ENCODE assay signal across 8 mouse cellular contexts in genomic region chr10:8240242-8240641, GRCm38 (mm10).
DNase-seq lines count a peak whose midpoint lies in the region; ATAC-seq lines count a peak whose summit lies in the region.

No protein-coding gene starts in this region.

- no peaks in the 10 kb centered on the region for H3K4me1 ChIP-seq in forebrain, embryonic 15.5 days
- no peaks in the 10 kb centered on the region for H3K4me1 ChIP-seq in hindbrain, embryonic 15.5 days (replicated peaks)
- H3K4me1 ChIP-seq in midbrain, embryonic 10.5 days: no peaks in the 10 kb centered on the region

- WGBS in forebrain, embryonic 15.5 days: 10% methylated on average over 3 of the region's 3 CpGs
- 13% methylated on average over 3 of the region's 3 CpGs for WGBS in hindbrain, embryonic 15.5 days
- WGBS in midbrain, embryonic 10.5 days: 19% methylated on average over 3 of the region's 3 CpGs

- H3K4me2 ChIP-seq in forebrain, embryonic 15.5 days (replicated peaks): no peak overlapping the region
- H3K4me2 ChIP-seq in hindbrain, embryonic 15.5 days: no peak overlapping the region

- ATAC-seq in forebrain, embryonic 15.5 days (replicated peaks): peak; percentile 74
- peak; percentile 67 for ATAC-seq in hindbrain, embryonic 15.5 days (ENCODE audit: low FRiP score, low read depth)

- no peaks in the 10 kb centered on the region for H3K36me3 ChIP-seq in forebrain, embryonic 15.5 days
- H3K36me3 ChIP-seq in hindbrain, embryonic 15.5 days: no peaks in the 10 kb centered on the region
- H3K36me3 ChIP-seq in midbrain, embryonic 10.5 days: no peaks in the 10 kb centered on the region

- H3K4me3 ChIP-seq in forebrain, embryonic 15.5 days: no peak overlapping the region
- H3K4me3 ChIP-seq in hindbrain, embryonic 15.5 days: no peak overlapping the region
- no peak overlapping the region for H3K4me3 ChIP-seq in midbrain, embryonic 10.5 days

- H3K9me3 ChIP-seq in forebrain, embryonic 15.5 days: no peaks in the 10 kb centered on the region
- H3K9me3 ChIP-seq in hindbrain, embryonic 15.5 days: no peaks in the 10 kb centered on the region
- H3K9me3 ChIP-seq in midbrain, embryonic 10.5 days (replicated peaks): peaks cover 2% of the 10 kb centered on the region; the same call in 1 of the 2 replicates

- H3K27ac ChIP-seq in forebrain, embryonic 15.5 days (replicated peaks): no peak overlapping the region
- no peak overlapping the region for H3K27ac ChIP-seq in hindbrain, embryonic 15.5 days (replicated peaks)
- no peak overlapping the region for H3K27ac ChIP-seq in midbrain, embryonic 10.5 days (replicated peaks)

- no peaks in the 10 kb centered on the region for H3K27me3 ChIP-seq in forebrain, embryonic 15.5 days
- no peaks in the 10 kb centered on the region for H3K27me3 ChIP-seq in hindbrain, embryonic 15.5 days
- no peaks in the 10 kb centered on the region for H3K27me3 ChIP-seq in midbrain, embryonic 10.5 days (ENCODE audit: low read depth, poor library complexity, severe bottlenecking)

- DNase-seq in MN1 (ENCODE audit: low spot score): peak; percentile 85
- peak; percentile 47 for DNase-seq in c-Kit-positive CD71-positive TER-119-negative erythroid progenitor cells, embryonic 14.5 days (ENCODE audit: low read depth)
- peak; percentile 52 to 55 for DNase-seq in left cerebral cortex, adult 8-10 months (ENCODE audit: low spot score in 2 of 2)
- peak; percentile 71 for DNase-seq in midbrain, embryonic 10.5 days (ENCODE audit: low spot score)
- DNase-seq in right cerebral cortex, postnatal 25 days: peak; percentile 71
- peak; percentile 55 for DNase-seq in yolk sac, embryonic 10.5 days (ENCODE audit: low spot score)

- H3K9ac ChIP-seq in forebrain, embryonic 15.5 days (replicated peaks): no peak overlapping the region
- H3K9ac ChIP-seq in hindbrain, embryonic 15.5 days: no peak overlapping the region
